ENCODE assay signal across 11 mouse cellular contexts in the genomic region with DNA sequence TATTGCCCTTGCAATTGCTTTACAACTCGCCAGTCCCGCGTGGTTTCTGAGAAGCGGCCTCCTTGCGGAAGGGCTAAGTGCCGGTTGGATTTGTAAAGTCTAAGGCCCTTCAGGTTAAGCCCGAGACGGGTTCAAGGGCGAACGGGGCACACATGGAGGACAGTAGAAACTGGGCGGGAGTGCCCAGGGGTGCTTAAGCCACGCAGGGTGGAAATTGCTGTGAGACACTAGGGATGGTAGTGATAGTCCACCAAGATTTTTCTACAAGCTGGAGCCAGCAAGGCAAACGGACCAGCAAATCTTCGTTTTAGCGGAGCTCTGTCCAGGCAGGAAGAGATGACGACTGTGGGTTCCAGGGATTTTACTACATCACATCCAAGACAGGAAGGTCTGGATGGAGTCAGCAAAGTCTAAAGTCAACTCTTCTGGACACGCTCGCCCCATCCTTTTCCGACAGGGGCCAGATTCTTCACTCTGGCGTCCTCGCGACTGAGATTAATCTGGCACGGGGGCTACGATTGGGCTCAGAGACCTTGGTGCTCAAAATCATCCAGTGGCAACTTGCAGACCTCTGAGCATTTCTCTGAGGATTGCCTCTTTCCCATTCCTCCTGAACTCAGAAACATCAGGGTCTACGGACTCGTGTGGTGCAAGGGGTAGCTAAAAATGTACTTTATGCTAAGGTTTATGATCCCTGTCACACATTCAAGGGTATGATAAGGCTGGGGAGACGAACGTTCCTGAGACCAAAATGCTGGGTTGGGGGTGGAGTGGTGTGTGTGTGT. TPM values are rescaled to one million over a fixed set of nuclear protein-coding genes. Genes with fewer than 3 reads are reported as not detected.
A peak's percentile ranks its signal among the peaks of the same experiment; 100 is the strongest.
DNase-seq lines count a peak whose midpoint lies in the region; ATAC-seq and TF ChIP-seq lines count a peak whose summit lies in the region.
"Had no signal": no experiment of that assay in that cellular context is flagged by ENCODE, and none has a peak within 500 bp of the region (broad histone marks: within the 10 kb centered on the region; RNA-seq: fewer than 3 reads in every experiment).

No protein-coding gene starts in this region.

- peaks cover 100% of the 10 kb centered on the region for H3K27me3 ChIP-seq in heart, postnatal 0 days (ENCODE audit: control insufficient read depth, insufficient read depth, low read length)
- peaks cover 99% of the 10 kb centered on the region for H3K27me3 ChIP-seq in hindbrain, embryonic 10.5 days (ENCODE audit: insufficient read depth, poor library complexity, severe bottlenecking)
- H3K27me3 ChIP-seq in midbrain, embryonic 16.5 days (ENCODE audit: control insufficient read depth, insufficient read depth, low read depth, low read length): peaks cover 9% of the 10 kb centered on the region
- H3K27me3 ChIP-seq in thymus, adult 2 months (ENCODE audit: control insufficient read depth, insufficient read depth, low read length): peaks cover 20% of the 10 kb centered on the region

- H3K36me3 ChIP-seq in heart, postnatal 0 days (replicated peaks; ENCODE audit: control insufficient read depth, insufficient read depth, low read length): no peaks in the 10 kb centered on the region
- H3K36me3 ChIP-seq in hindbrain, embryonic 10.5 days: no peaks in the 10 kb centered on the region
- no peaks in the 10 kb centered on the region for H3K36me3 ChIP-seq in midbrain, embryonic 16.5 days (ENCODE audit: control insufficient read depth, insufficient read depth, low read length)
- H3K36me3 ChIP-seq in thymus, adult 2 months (ENCODE audit: control insufficient read depth, insufficient read depth, low read length): no peaks in the 10 kb centered on the region
- H3K36me3 ChIP-seq: embryonic facial prominence, embryonic 15.5 days had no signal

- peaks cover 11% of the 10 kb centered on the region; the same call in 1 of the 2 replicates for H3K4me1 ChIP-seq in heart, postnatal 0 days (ENCODE audit: control insufficient read depth, insufficient read depth)
- peaks cover 68% of the 10 kb centered on the region for H3K4me1 ChIP-seq in hindbrain, embryonic 10.5 days (replicated peaks)
- peaks cover 11% of the 10 kb centered on the region for H3K4me1 ChIP-seq in midbrain, embryonic 16.5 days (ENCODE audit: control insufficient read depth, insufficient read depth, low read length)
- peaks cover 13% of the 10 kb centered on the region; the same call in 1 of the 2 replicates for H3K4me1 ChIP-seq in thymus, adult 2 months (replicated peaks; ENCODE audit: control insufficient read depth, insufficient read depth, low read length)

- no peak overlapping the region for H3K27ac ChIP-seq in heart, postnatal 0 days (ENCODE audit: low read depth)
- H3K27ac ChIP-seq in hindbrain, embryonic 10.5 days: peak overlapping the region; percentile 67
- peak overlapping the region; percentile 50 for H3K27ac ChIP-seq in midbrain, embryonic 16.5 days (ENCODE audit: low read length)
- no peak overlapping the region for H3K27ac ChIP-seq in thymus, adult 2 months (ENCODE audit: control insufficient read depth, insufficient read depth, low read length)
- H3K27ac ChIP-seq: embryonic facial prominence, embryonic 15.5 days had no signal

- H3K4me3 ChIP-seq in heart, postnatal 0 days (ENCODE audit: low read depth, low read length): no peak overlapping the region
- peak overlapping the region; percentile 42 for H3K4me3 ChIP-seq in hindbrain, embryonic 10.5 days
- H3K4me3 ChIP-seq in midbrain, embryonic 16.5 days (ENCODE audit: low read depth, low read length): no peak overlapping the region
- H3K4me3 ChIP-seq in thymus, adult 2 months (ENCODE audit: control insufficient read depth, insufficient read depth, low read length): no peak overlapping the region
- H3K4me3 ChIP-seq: embryonic facial prominence, embryonic 15.5 days had no signal

- peak; percentile 5 for DNase-seq in heart, postnatal 0 days (ENCODE audit: low spot score)
- DNase-seq in heart, postnatal 14 days: no peak
- peak; percentile 43 to 66 for DNase-seq in cerebellum, postnatal 36 days
- DNase-seq in hindbrain, embryonic 10.5 days (ENCODE audit: low spot score): peak; percentile 69
- no peak for DNase-seq in thymus, postnatal 14 days
- no peak for DNase-seq in thymus, postnatal 36 days
- DNase-seq in thymus, adult 2 months: no peak
- DNase-seq: lung, postnatal 36 days had no signal

- TF ChIP-seq EP300 in heart, postnatal 0 days (IDR thresholded peaks at IDR 0.05; ENCODE audit: low read depth): no peak

- TF ChIP-seq CTCF in heart, postnatal 0 days (IDR thresholded peaks at IDR 0.05; ENCODE audit: low read depth): no peak
- TF ChIP-seq CTCF in thymus, adult 2 months (IDR thresholded peaks at IDR 0.05; ENCODE audit: borderline replicate concordance, control insufficient read depth, extremely low read depth, insufficient read depth, low read length, poor library complexity): no peak

- H3K9me3 ChIP-seq in heart, postnatal 0 days (replicated peaks; ENCODE audit: control insufficient read depth, low read length): no peaks in the 10 kb centered on the region
- H3K9me3 ChIP-seq in hindbrain, embryonic 10.5 days: no peaks in the 10 kb centered on the region
- H3K9me3 ChIP-seq in midbrain, embryonic 16.5 days (replicated peaks; ENCODE audit: control insufficient read depth, low read length, poor library complexity, severe bottlenecking): no peaks in the 10 kb centered on the region
- H3K9me3 ChIP-seq: embryonic facial prominence, embryonic 15.5 days had no signal

- H3K9ac ChIP-seq in heart, postnatal 0 days (replicated peaks; ENCODE audit: low read depth, low read length): no peak overlapping the region
- H3K9ac ChIP-seq in midbrain, embryonic 16.5 days (ENCODE audit: low read depth, low read length): no peak overlapping the region
- H3K9ac ChIP-seq: embryonic facial prominence, embryonic 15.5 days had no signal

- H3K4me2 ChIP-seq in heart, postnatal 0 days (ENCODE audit: low read depth, low read length): no peak overlapping the region
- H3K4me2 ChIP-seq in midbrain, embryonic 16.5 days (ENCODE audit: low read length): peak overlapping the region; percentile 29
- H3K4me2 ChIP-seq: embryonic facial prominence, embryonic 15.5 days; heart, embryonic 11.5 days had no signal

- no peak for TF ChIP-seq POLR2A in thymus, adult 2 months (IDR thresholded peaks at IDR 0.05; ENCODE audit: control insufficient read depth, extremely low read depth, insufficient read depth, low read length, poor library complexity)

- intact Hi-C loops in heart, postnatal 14 days (cut with DNase I): no loop called here

- ATAC-seq in heart, postnatal 0 days (ENCODE audit: insufficient read depth, low read depth): no peak
- no peak for ATAC-seq in midbrain, embryonic 16.5 days

- WGBS in heart, postnatal 0 days: 3% methylated on average over 28 of the region's 28 CpGs
- WGBS in hindbrain, embryonic 10.5 days: 3% methylated on average over 28 of the region's 28 CpGs
- 6% methylated on average over 28 of the region's 28 CpGs for WGBS in midbrain, embryonic 16.5 days
- 13% methylated on average over 28 of the region's 28 CpGs for WGBS in thymus, adult 2 months

RNA-seq across cellular contexts. Expression of a gene that starts 3.7 kb away (rescaled TPM):
- total RNA-seq in heart, postnatal 0 days (2014; rRNA removed; ENCODE audit: low replicate concordance): not detected in 2 replicates
- polyA plus RNA-seq in heart, postnatal 0 days (2015; fragmentation: Nextera tagmentation; extraction: Ambion mirVana): not detected in 2 replicates
- total RNA-seq in heart, postnatal 14 days (2021): not detected
- polyA plus RNA-seq in hindbrain, embryonic 10.5 days (2016; fragmentation: Nextera tagmentation; extraction: Ambion mirVana): 16.5 and 20.3 TPM in 2 replicates
- 9.5 and 29.0 TPM in 2 replicates for polyA plus RNA-seq in midbrain, embryonic 16.5 days (2015; fragmentation: Nextera tagmentation; extraction: Ambion mirVana)
- not detected in 2 replicates for polyA plus RNA-seq in thymus, adult 2 months (2012; rRNA removed)

RNA-seq across cellular contexts. Expression of a gene that starts 6.1 kb away (rescaled TPM):
- total RNA-seq in heart, postnatal 0 days (2014; rRNA removed; ENCODE audit: low replicate concordance): not detected in 2 replicates
- not detected in 2 replicates for polyA plus RNA-seq in heart, postnatal 0 days (2015; fragmentation: Nextera tagmentation; extraction: Ambion mirVana)
- total RNA-seq in heart, postnatal 14 days (2021): under 1 TPM in 1 of 2 experiments, not detected in 1; 0.22 TPM
- polyA plus RNA-seq in hindbrain, embryonic 10.5 days (2016; fragmentation: Nextera tagmentation; extraction: Ambion mirVana): 7.2 and 10.1 TPM in 2 replicates
- polyA plus RNA-seq in midbrain, embryonic 16.5 days (2015; fragmentation: Nextera tagmentation; extraction: Ambion mirVana): 6.3 and 15.2 TPM in 2 replicates
- polyA plus RNA-seq in thymus, adult 2 months (2012; rRNA removed): not detected in 2 replicates

RNA-seq across cellular contexts. Expression of a gene that starts 18.2 kb away (rescaled TPM):
- not detected in 2 replicates for total RNA-seq in heart, postnatal 0 days (2014; rRNA removed; ENCODE audit: low replicate concordance)
- not detected in 2 replicates for polyA plus RNA-seq in heart, postnatal 0 days (2015; fragmentation: Nextera tagmentation; extraction: Ambion mirVana)
- not detected for total RNA-seq in heart, postnatal 14 days (2021)
- polyA plus RNA-seq in hindbrain, embryonic 10.5 days (2016; fragmentation: Nextera tagmentation; extraction: Ambion mirVana): 1.9 and 2.4 TPM in 2 replicates
- 0.82 and 1.4 TPM in 2 replicates for polyA plus RNA-seq in midbrain, embryonic 16.5 days (2015; fragmentation: Nextera tagmentation; extraction: Ambion mirVana)
- not detected in 2 replicates for polyA plus RNA-seq in thymus, adult 2 months (2012; rRNA removed)
- polyA plus RNA-seq: heart, embryonic 11.5 days had no signal

RNA-seq across cellular contexts. Expression of a gene that starts 21.2 kb away (rescaled TPM):
- not detected in 2 replicates for total RNA-seq in heart, postnatal 0 days (2014; rRNA removed; ENCODE audit: low replicate concordance)
- polyA plus RNA-seq in heart, postnatal 0 days (2015; fragmentation: Nextera tagmentation; extraction: Ambion mirVana): not detected in 2 replicates
- not detected for total RNA-seq in heart, postnatal 14 days (2021)
- 0.24 and 0.29 TPM in 2 replicates for polyA plus RNA-seq in hindbrain, embryonic 10.5 days (2016; fragmentation: Nextera tagmentation; extraction: Ambion mirVana)
- polyA plus RNA-seq in midbrain, embryonic 16.5 days (2015; fragmentation: Nextera tagmentation; extraction: Ambion mirVana): 0.19 and 0.93 TPM in 2 replicates
- not detected in 2 replicates for polyA plus RNA-seq in thymus, adult 2 months (2012; rRNA removed)
- polyA plus RNA-seq: embryonic facial prominence, embryonic 15.5 days had no signal

Comparison
In these comparisons a context has a peak if more than half of its experiments do, and no peak if none do; other contexts are left out.
1. DNase-seq: peak in heart, postnatal 0 days (single experiment), cerebellum, postnatal 36 days (2 of 2) and hindbrain, embryonic 10.5 days (single experiment); none in heart, postnatal 14 days (0 of 2), thymus, postnatal 14 days (single experiment), thymus, postnatal 36 days (0 of 2) and thymus, adult 2 months (single experiment).
2. H3K27ac ChIP-seq: peak in hindbrain, embryonic 10.5 days (single experiment) and midbrain, embryonic 16.5 days (single experiment); none in heart, postnatal 0 days (single experiment) and thymus, adult 2 months (single experiment).
3. RNA of a gene that starts 3.7 kb away (polyA plus RNA-seq): 16.5 to 20.3 TPM in hindbrain, embryonic 10.5 days and 9.5 to 29.0 TPM in midbrain, embryonic 16.5 days; not detected in heart, postnatal 0 days and not detected in thymus, adult 2 months; every median in the first group is over 10 times any median in the second.